Mouse (Mus musculus): ENCODE results near the gene Gm20696.

DNA sequence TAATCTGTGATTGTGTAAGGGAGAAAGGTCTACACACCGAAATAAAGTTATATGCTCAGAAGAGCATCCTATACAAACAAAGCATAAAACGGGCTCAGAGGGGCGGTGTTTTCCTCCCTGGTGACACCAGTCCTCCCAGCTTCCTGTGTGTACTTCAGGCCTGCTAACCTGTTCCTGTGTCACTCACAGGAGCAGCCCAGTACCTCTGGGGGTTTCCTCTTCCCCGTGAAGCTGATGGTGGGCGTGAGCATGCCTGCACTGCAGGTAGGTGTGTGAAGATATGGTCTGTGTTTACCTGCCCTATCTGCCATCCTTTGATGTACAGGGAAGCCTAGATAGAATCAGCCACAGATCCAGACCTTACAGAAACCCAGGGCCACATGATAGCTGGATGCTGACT lies 286.5 kb downstream of the Gm20696 start:
- TF ChIP-seq CTCF (IDR thresholded peaks at IDR 0.05; ENCODE audit: borderline replicate concordance, extremely low read depth, insufficient read depth, insufficient read length) = no peak
- TF ChIP-seq POLR2A (IDR thresholded peaks at IDR 0.05; ENCODE audit: borderline replicate concordance, extremely low read depth, insufficient read depth, insufficient read length, poor library complexity, severe bottlenecking) = no peak

Measured in brain, embryonic 14.5 days (tissue).